Mouse (Mus musculus): ENCODE data around the gene Jaml. TPM values are rescaled to one million over a fixed set of nuclear protein-coding genes. Genes with fewer than 3 reads are reported as not detected.
A peak's percentile ranks its signal among the peaks of the same experiment; 100 is the strongest.

Jaml gene
- polyA plus RNA-seq, 1 experiment: not detected

DNA sequence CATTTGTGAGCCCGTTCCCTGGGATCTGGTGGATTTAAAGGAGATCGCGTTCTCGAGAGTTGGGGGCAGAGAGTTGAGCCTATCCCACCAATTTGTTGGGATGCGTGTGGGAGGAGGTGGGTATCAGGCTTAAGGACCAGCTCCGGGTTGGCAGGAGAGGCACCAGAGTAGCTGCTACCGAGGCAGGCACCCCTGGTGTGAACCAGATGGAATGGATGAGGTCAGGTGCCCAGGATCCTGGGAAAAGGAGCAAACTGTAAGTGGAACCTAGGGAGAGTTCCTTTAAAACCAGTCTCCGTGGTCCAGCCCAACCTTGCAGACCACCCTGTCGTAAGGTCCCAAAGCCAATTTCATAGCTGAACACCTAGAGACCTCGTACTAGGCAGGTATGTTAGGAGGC lies 39.6 kb downstream of the Jaml start:
- H3K4me3 ChIP-seq (ENCODE audit: insufficient read depth, low read length): no peak overlapping the region
- TF ChIP-seq CTCF (IDR thresholded peaks at IDR 0.05; ENCODE audit: borderline replicate concordance, insufficient read depth, low read length) (no peak), POLR2A (IDR thresholded peaks at IDR 0.05; ENCODE audit: low read depth, low read length) (no peak)
- no peak overlapping the region for H3K27ac ChIP-seq (ENCODE audit: insufficient read depth, low read length)
- H3K4me1 ChIP-seq (ENCODE audit: control insufficient read depth, insufficient read depth, low read length): no peaks in the 10 kb centered on the region

DNA sequence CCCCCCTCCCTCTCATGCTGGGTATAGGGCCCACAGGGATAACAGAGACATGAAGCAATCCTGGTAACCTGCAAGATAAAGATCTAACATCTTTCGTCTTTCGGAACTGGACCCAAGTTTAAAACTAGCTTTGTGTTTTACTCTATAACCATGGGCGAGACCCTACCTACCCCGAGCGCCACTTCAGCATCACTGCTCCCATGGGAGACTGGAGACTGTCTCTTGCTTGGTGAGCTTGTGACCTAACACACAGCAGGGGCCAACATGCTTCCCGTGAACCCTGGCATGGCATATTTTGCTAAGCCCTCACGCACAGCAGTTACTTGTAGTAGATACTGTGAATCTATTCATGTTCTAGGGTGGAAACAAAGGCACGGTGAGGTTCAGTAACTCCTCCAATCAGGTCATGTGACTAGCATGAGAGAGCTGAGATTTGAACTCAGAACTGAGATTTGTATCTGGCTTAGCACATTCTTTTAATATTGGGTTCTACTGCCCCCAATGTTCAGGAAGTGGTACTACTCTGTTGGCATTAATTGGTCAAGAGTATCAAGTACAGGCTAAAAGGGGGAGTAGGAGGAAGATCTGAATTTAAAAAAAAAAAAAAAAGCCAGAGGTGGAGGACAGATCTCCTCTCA lies 40.5 kb downstream of the Jaml start:
- Histone ChIP-seq H3K4me1 (ENCODE audit: control insufficient read depth, insufficient read depth, low read length) (no peaks in the 10 kb centered on the region), H3K27ac (ENCODE audit: insufficient read depth, low read length) (no peak overlapping the region), H3K4me3 (ENCODE audit: insufficient read depth, low read length) (no peak overlapping the region)
- no peak for TF ChIP-seq POLR2A (IDR thresholded peaks at IDR 0.05; ENCODE audit: low read depth, low read length)

GRCm38 (mm10) chr9:45119954-45120530 lies 41.1 kb downstream of the Jaml start:
- H3K27ac ChIP-seq (ENCODE audit: insufficient read depth, low read length): no peak overlapping the region
- no peaks in the 10 kb centered on the region for H3K4me1 ChIP-seq (ENCODE audit: control insufficient read depth, insufficient read depth, low read length)
- no peak for TF ChIP-seq POLR2A (IDR thresholded peaks at IDR 0.05; ENCODE audit: low read depth, low read length)
- TF ChIP-seq CTCF (IDR thresholded peaks at IDR 0.05; ENCODE audit: borderline replicate concordance, insufficient read depth, low read length): no peak
- no peak overlapping the region for H3K4me3 ChIP-seq (ENCODE audit: insufficient read depth, low read length)

GRCm38 (mm10) chr9:45120567-45120966 lies 41.6 kb downstream of the Jaml start:
- Histone ChIP-seq H3K4me3 (ENCODE audit: insufficient read depth, low read length) (no peak overlapping the region), H3K4me1 (ENCODE audit: control insufficient read depth, insufficient read depth, low read length) (no peaks in the 10 kb centered on the region)
- TF ChIP-seq CTCF (IDR thresholded peaks at IDR 0.05; ENCODE audit: borderline replicate concordance, insufficient read depth, low read length) (no peak), POLR2A (IDR thresholded peaks at IDR 0.05; ENCODE audit: low read depth, low read length) (no peak)

GRCm38 (mm10) chr9:45121001-45121400 lies 42.0 kb downstream of the Jaml start:
- no peaks in the 10 kb centered on the region for H3K4me1 ChIP-seq (ENCODE audit: control insufficient read depth, insufficient read depth, low read length)
- TF ChIP-seq CTCF (IDR thresholded peaks at IDR 0.05; ENCODE audit: borderline replicate concordance, insufficient read depth, low read length) (no peak), POLR2A (IDR thresholded peaks at IDR 0.05; ENCODE audit: low read depth, low read length) (no peak)
- H3K27ac ChIP-seq (ENCODE audit: insufficient read depth, low read length): no peak overlapping the region
- H3K4me3 ChIP-seq (ENCODE audit: insufficient read depth, low read length): no peak overlapping the region

More at GRCm38 (mm10) chr9:45120567-45120966, 41.6 kb downstream of the Jaml start:
- no peak overlapping the region for H3K27ac ChIP-seq (ENCODE audit: insufficient read depth, low read length)

DNA sequence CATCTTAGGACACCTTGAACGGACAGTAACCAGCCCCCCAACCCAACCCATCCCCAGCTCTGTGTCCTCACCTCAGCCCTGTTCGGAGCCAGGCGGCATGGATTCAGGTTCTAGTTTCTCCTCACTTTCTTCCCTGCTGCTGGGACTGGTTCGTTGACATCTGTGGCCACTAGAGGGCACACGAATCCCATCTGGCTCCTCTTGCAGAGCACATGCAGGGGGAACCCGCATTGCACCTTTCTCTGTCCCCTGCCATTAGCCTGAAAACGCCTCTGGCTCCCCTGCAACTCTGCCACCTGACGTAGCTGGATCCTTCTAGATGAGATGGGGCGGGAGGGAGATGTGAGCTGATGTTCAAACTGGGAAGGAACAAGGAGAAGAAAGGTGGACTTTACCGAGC lies 42.8 kb downstream of the Jaml start:
- no peak overlapping the region for H3K27ac ChIP-seq (ENCODE audit: insufficient read depth, low read length)
- H3K4me3 ChIP-seq (ENCODE audit: insufficient read depth, low read length): no peak overlapping the region
- no peaks in the 10 kb centered on the region for H3K4me1 ChIP-seq (ENCODE audit: control insufficient read depth, insufficient read depth, low read length)
- TF ChIP-seq POLR2A (IDR thresholded peaks at IDR 0.05; ENCODE audit: low read depth, low read length) (no peak), CTCF (IDR thresholded peaks at IDR 0.05; ENCODE audit: borderline replicate concordance, insufficient read depth, low read length) (peak; percentile 97)

DNA sequence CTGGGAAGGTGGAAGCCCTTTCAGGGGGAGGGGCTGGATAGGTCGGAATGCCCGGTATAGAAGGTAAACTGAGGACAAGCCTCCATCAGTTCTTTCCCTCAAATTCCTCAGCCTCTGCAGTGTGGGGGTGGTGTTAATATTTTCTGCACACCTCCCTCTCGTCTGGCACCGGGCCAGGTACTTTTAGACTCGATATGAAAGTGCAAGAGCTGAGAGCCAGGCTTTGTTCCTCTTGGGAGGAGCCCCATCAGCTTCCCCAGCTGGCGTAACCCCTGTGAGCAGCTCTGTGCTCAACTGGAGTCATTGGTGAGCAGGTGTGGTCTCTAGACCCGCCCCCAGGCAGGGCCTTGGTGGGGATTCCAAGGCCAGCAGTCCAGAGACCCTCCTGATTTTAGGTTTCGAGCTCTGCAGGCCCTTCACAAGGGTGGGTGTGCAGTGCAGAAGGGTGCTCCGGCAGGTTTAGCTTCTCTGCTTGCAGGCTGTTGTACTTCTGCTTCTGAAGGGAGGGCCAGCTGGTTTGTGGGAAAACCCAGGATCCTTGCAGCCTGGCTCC lies 43.3 kb downstream of the Jaml start:
- Histone ChIP-seq H3K27ac (ENCODE audit: insufficient read depth, low read length) (no peak overlapping the region), H3K4me1 (ENCODE audit: control insufficient read depth, insufficient read depth, low read length) (no peaks in the 10 kb centered on the region), H3K4me3 (ENCODE audit: insufficient read depth, low read length) (no peak overlapping the region)
- TF ChIP-seq CTCF (IDR thresholded peaks at IDR 0.05; ENCODE audit: borderline replicate concordance, insufficient read depth, low read length): no peak
- TF ChIP-seq POLR2A (IDR thresholded peaks at IDR 0.05; ENCODE audit: low read depth, low read length): no peak

DNA sequence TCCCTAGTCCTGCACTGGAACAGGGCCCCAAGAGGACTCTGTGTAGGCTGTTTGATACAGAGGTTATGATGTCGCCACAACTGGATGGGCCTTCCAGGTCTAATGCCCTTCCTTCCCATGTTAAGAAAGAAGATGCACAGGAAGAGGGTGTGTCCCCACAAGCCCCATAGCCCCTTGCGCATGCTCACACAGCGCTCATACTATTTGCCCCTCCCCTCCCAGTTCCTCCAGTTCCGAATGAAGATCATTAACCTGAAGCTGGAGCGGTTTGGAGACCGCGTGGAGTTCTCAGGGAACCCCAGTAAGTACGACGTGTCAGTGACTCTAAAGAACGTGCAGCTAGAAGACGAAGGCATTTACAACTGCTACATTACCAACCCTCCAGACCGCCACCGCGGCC lies 46.2 kb downstream of the Jaml start:
- H3K27ac ChIP-seq (ENCODE audit: insufficient read depth, low read length): no peak overlapping the region
- no peak overlapping the region for H3K4me3 ChIP-seq (ENCODE audit: insufficient read depth, low read length)
- TF ChIP-seq POLR2A (IDR thresholded peaks at IDR 0.05; ENCODE audit: low read depth, low read length) (no peak), CTCF (IDR thresholded peaks at IDR 0.05; ENCODE audit: borderline replicate concordance, insufficient read depth, low read length) (no peak)
- H3K4me1 ChIP-seq (ENCODE audit: control insufficient read depth, insufficient read depth, low read length): no peaks in the 10 kb centered on the region

GRCm38 (mm10) chr9:45126941-45127340 lies 48.0 kb downstream of the Jaml start:
- Histone ChIP-seq H3K4me1 (ENCODE audit: control insufficient read depth, insufficient read depth, low read length) (no peaks in the 10 kb centered on the region), H3K27ac (ENCODE audit: insufficient read depth, low read length) (no peak overlapping the region), H3K4me3 (ENCODE audit: insufficient read depth, low read length) (no peak overlapping the region)
- no peak for TF ChIP-seq CTCF (IDR thresholded peaks at IDR 0.05; ENCODE audit: borderline replicate concordance, insufficient read depth, low read length)
- TF ChIP-seq POLR2A (IDR thresholded peaks at IDR 0.05; ENCODE audit: low read depth, low read length): no peak

DNA sequence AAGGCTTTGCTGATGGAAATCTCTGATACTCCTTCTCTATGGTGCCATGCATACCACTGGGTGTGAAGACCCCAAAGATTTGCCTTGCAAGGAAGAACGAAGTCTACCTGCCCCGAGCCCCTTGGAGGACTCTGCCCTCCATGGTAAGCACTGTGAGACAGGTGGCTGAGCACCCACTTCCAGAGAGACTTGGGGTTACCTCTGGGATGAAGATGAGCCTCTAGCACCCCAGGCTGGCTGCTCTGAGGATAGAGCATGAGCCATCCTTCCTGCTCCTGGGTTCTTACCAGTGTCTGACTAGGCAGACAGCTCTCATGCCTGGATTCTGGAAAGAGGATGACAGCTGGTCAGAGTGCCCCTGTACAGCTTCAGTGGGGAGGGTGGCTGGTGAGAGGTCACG lies 51.1 kb downstream of the Jaml start:
- no peaks in the 10 kb centered on the region for H3K4me1 ChIP-seq (ENCODE audit: control insufficient read depth, insufficient read depth, low read length)
- no peak overlapping the region for H3K4me3 ChIP-seq (ENCODE audit: insufficient read depth, low read length)
- H3K27ac ChIP-seq (ENCODE audit: insufficient read depth, low read length): no peak overlapping the region
- TF ChIP-seq CTCF (IDR thresholded peaks at IDR 0.05; ENCODE audit: borderline replicate concordance, insufficient read depth, low read length) (no peak), POLR2A (IDR thresholded peaks at IDR 0.05; ENCODE audit: low read depth, low read length) (no peak)

Data from embryonic fibroblast, embryonic 13.5 days (primary cell).